Mouse (Mus musculus) MEL (cell line): ENCODE results near the gene Dhx35. TPM values are rescaled to one million over a fixed set of nuclear protein-coding genes. Genes with fewer than 3 reads are reported as not detected.

Experiments used
- DNase-seq: peaks from one replicate; pipeline ENCODE4 v3.0.0; 2011; ENCODE audit warnings: low read depth, low spot score
- H3K27ac ChIP-seq: 2 replicates; pipeline ENCODE4 v1.5.1; 2012; ENCODE audit warnings: low read depth, mild to moderate bottlenecking, control low read depth, low read length, moderate library complexity; ENCODE audit not compliant: control insufficient read depth
- H3K27me3 ChIP-seq, 2 experiments: fragments of 150-350 bp in 1 of 2; sonication (generic) in 1 of 2; 2 replicates each; pipeline ENCODE4 v1.6.1; 2012; ENCODE audit warnings: low read length in 2 of 2, mild to moderate bottlenecking in 2 of 2, improper control_type of control experiment in 1 of 2, moderate library complexity in 1 of 2; ENCODE audit not compliant: insufficient read depth in 2 of 2, control insufficient read depth in 1 of 2
- H3K36me3 ChIP-seq, 2 experiments: 2 replicates each; pipeline ENCODE4 v1.6.1; 2012 to 2014; ENCODE audit warnings: low read length in 2 of 2, improper control_type of control experiment in 1 of 2, inconsistent platforms in 1 of 2, mild to moderate bottlenecking in 1 of 2; ENCODE audit not compliant: insufficient read depth in 2 of 2, control insufficient read depth in 1 of 2
- H3K4me1 ChIP-seq, 2 experiments: fragments of 150-350 bp in 1 of 2; sonication (generic) in 1 of 2; 2 replicates each; pipeline ENCODE4 v1.6.1; 2012; ENCODE audit warnings: low read length in 2 of 2, improper control_type of control experiment in 1 of 2, mild to moderate bottlenecking in 1 of 2; ENCODE audit not compliant: insufficient read depth in 2 of 2, control insufficient read depth in 1 of 2
- H3K4me3 ChIP-seq, 2 experiments: fragments of 150-350 bp in 1 of 2; sonication (generic) in 1 of 2; 2 replicates each; pipeline ENCODE4 v1.5.1; 2012; ENCODE audit warnings: low read depth in 2 of 2, low read length in 2 of 2, mild to moderate bottlenecking in 2 of 2, moderate library complexity in 2 of 2, control low read depth in 1 of 2, improper control_type of control experiment in 1 of 2; ENCODE audit not compliant: control insufficient read depth in 1 of 2, insufficient read depth in 1 of 2
- H3K79me2 ChIP-seq: 2 replicates; pipeline ENCODE4 v1.6.1; 2012; ENCODE audit warnings: mild to moderate bottlenecking, low read length, moderate library complexity; ENCODE audit not compliant: control insufficient read depth, poor library complexity, insufficient read depth
- H3K9ac ChIP-seq: 2 replicates; pipeline ENCODE4 v1.6.1; 2012; ENCODE audit warnings: low read depth, mild to moderate bottlenecking, control low read depth, low read length, moderate library complexity; ENCODE audit not compliant: control insufficient read depth, poor library complexity, severe bottlenecking
- H3K9me3 ChIP-seq: fragments of 150-350 bp; sonication (generic); replicated peaks from 2 replicates; pipeline ENCODE4 v1.6.1; 2012; ENCODE audit warnings: mild to moderate bottlenecking, low read length, improper control_type of control experiment, moderate library complexity; ENCODE audit not compliant: insufficient read depth
- ELF1 ChIP-seq: IDR thresholded peaks from 2 replicates; pipeline ENCODE4 v1.6.1; 2014; ENCODE audit warnings: low read depth, mild to moderate bottlenecking, inconsistent platforms, low read length, improper control_type of control experiment, moderate library complexity
- JUND ChIP-seq: IDR thresholded peaks from 2 replicates; pipeline ENCODE4 v1.6.1; 2011; ENCODE audit warnings: low read depth, mild to moderate bottlenecking, improper control_type of control experiment, low read length
- KAT2A ChIP-seq: conservative IDR thresholded peaks from 2 replicates; pipeline ENCODE4 v1.6.1; 2012; ENCODE audit warnings: low read depth, low read length, improper control_type of control experiment, inconsistent platforms
- MAX ChIP-seq: IDR thresholded peaks from 2 replicates; pipeline ENCODE4 v1.6.1; 2011; ENCODE audit warnings: low read length, improper control_type of control experiment
- MEF2A ChIP-seq: IDR thresholded peaks from 2 replicates; pipeline ENCODE4 v1.6.1; 2014; ENCODE audit warnings: low read depth, mild to moderate bottlenecking, inconsistent platforms, low read length, improper control_type of control experiment; ENCODE audit not compliant: poor library complexity, insufficient replicate concordance, severe bottlenecking; ENCODE audit errors: extremely low read depth
- MXI1 ChIP-seq: IDR thresholded peaks from 2 replicates; pipeline ENCODE4 v1.6.1; 2011; ENCODE audit warnings: mild to moderate bottlenecking, low read depth, low read length, improper control_type of control experiment
- NELFE ChIP-seq: IDR thresholded peaks from 2 replicates; pipeline ENCODE4 v1.6.1; 2011; ENCODE audit warnings: low read depth, low read length, improper control_type of control experiment
- NRF1 ChIP-seq: IDR thresholded peaks from 2 replicates; pipeline ENCODE4 v1.6.1; 2014; ENCODE audit warnings: low read depth, mild to moderate bottlenecking, inconsistent platforms, low read length, improper control_type of control experiment, moderate library complexity; ENCODE audit not compliant: poor library complexity, insufficient read depth, severe bottlenecking
- POLR2A ChIP-seq, 2 experiments: IDR thresholded peaks; 2 replicates each; pipeline ENCODE4 v1.6.1; 2011 to 2012; ENCODE audit warnings: low read length in 2 of 2, mild to moderate bottlenecking in 2 of 2, control low read depth in 1 of 2, improper control_type of control experiment in 1 of 2, low read depth in 1 of 2, moderate library complexity in 1 of 2; ENCODE audit not compliant: control insufficient read depth in 1 of 2, insufficient read depth in 1 of 2, poor library complexity in 1 of 2
- POLR2AphosphoS2 ChIP-seq: IDR thresholded peaks from 2 replicates; pipeline ENCODE4 v1.6.1; 2011; ENCODE audit warnings: low read length, improper control_type of control experiment
- POLR2AphosphoS5 ChIP-seq: IDR thresholded peaks from 2 replicates; pipeline ENCODE4 v1.6.1; 2012; ENCODE audit warnings: low read depth, borderline replicate concordance, mild to moderate bottlenecking, inconsistent platforms, low read length, moderate library complexity, mixed read lengths
- TCF12 ChIP-seq: IDR thresholded peaks from 2 replicates; pipeline ENCODE4 v1.6.1; 2014; ENCODE audit warnings: low read depth, mild to moderate bottlenecking, inconsistent platforms, low read length, improper control_type of control experiment, moderate library complexity
- USF2 ChIP-seq, 2 experiments: IDR thresholded peaks; 2 replicates each; pipeline ENCODE4 v1.6.1; 2011 to 2012; ENCODE audit warnings: improper control_type of control experiment in 2 of 2, low read length in 2 of 2, borderline replicate concordance in 1 of 2, inconsistent platforms in 1 of 2, low read depth in 1 of 2, mild to moderate bottlenecking in 1 of 2; ENCODE audit not compliant: insufficient read depth in 1 of 2
- polyA plus RNA-seq, 2 experiments: library from polyadenylated mRNA; stranded (reverse) in 1 of 2; unstranded in 1 of 2; fragments of >175 nt in 1 of 2; fragments of >200 nt in 1 of 2; gene quantifications; 2 replicates each; pipeline versions ENCODE4 v1.2.1 to v1.2.4; 2012; ENCODE audit warnings: low replicate concordance in 2 of 2, low read depth in 1 of 2; ENCODE audit not compliant: insufficient read length in 2 of 2, insufficient read depth in 1 of 2, missing spikeins in 1 of 2
- total RNA-seq: library from RNA; depleted of rRNA; stranded (reverse); fragments of 300-350 nt; gene quantifications from 2 replicates; pipeline ENCODE4 v1.2.3, GENCODE M21; 2012

Gene Dhx35
- total and polyA plus RNA-seq, 3 experiments = 18.5 to 23.6 TPM; not detected in 1

GRCm38 (mm10) chr2:158815686-158816085 lies 21.1 kb downstream of the Dhx35 start:
- Histone ChIP-seq H3K79me2 (no peaks in the 10 kb centered on the region), H3K9me3 (no peaks in the 10 kb centered on the region), H3K27ac (no peak overlapping the region), H3K4me3 (no peak overlapping the region), H3K27me3 (no peaks in the 10 kb centered on the region), H3K4me1 (no peaks in the 10 kb centered on the region), H3K36me3 (peaks cover 0 to 2% of the 10 kb centered on the region in 2 experiments; a peak in 1 of 4 replicates), H3K9ac (no peak overlapping the region)
- TF ChIP-seq MXI1 (no peak), USF2 (IDR thresholded peaks at IDR 0.05; ENCODE audit: borderline replicate concordance in 1 of 2, insufficient read depth in 1 of 2, low read depth in 1 of 2, low read length in 2 of 2) (no peak), MAX (no peak), POLR2AphosphoS2 (no peak), POLR2AphosphoS5 (no peak)
- no peak for DNase-seq

DNA sequence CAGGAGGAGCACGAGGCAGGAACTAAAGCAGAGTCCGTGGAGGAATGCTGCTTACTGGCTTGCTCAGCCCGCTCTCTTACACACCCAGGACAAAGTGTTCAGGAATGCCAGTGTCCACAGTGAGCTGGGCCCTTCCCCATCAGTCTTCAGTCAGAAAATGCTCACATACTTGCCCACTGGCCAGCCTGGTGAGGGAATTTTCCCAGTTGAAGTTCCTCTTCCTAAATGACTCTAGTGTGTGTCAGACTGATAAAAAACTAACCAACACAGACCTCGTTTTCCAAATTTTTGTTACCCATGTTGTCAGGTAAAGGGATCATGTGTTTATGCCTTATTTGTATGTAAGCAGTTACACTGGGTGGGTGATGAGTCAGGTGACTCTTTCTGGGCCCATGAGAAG lies 21.6 kb downstream of the Dhx35 start:
- Histone ChIP-seq H3K27ac (no peak overlapping the region), H3K4me3 (no peak overlapping the region), H3K36me3 (peaks cover 0 to 2% of the 10 kb centered on the region in 2 experiments; a peak in 1 of 4 replicates), H3K79me2 (no peaks in the 10 kb centered on the region), H3K4me1 (no peaks in the 10 kb centered on the region), H3K9ac (no peak overlapping the region), H3K27me3 (no peaks in the 10 kb centered on the region), H3K9me3 (no peaks in the 10 kb centered on the region)
- DNase-seq = no peak
- TF ChIP-seq KAT2A = no peak

DNA sequence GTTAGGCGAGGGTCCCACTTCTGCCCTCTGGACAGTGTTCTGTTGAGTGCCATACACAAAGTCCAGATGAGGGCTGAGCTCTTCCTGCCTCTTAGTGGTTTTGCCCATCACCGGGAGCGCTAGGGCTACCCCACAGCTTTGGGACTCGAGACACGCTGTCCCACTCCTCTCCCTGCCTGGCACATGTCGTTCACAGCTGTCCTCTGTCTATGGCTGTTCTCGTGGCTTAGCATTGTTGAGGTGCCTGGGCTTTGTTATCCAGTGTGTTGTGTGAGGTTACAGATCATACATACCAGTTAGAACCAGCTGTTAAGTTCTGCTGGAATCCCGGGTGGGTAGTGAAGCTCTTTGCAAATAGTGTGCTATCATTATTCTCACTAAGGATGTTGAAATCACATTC lies 23.1 kb downstream of the Dhx35 start:
- TF ChIP-seq MEF2A (no peak), TCF12 (no peak), POLR2A (IDR thresholded peaks at IDR 0.05; ENCODE audit: control insufficient read depth in 1 of 2, insufficient read depth in 1 of 2, low read depth in 1 of 2, low read length in 2 of 2, poor library complexity in 1 of 2) (no peak), ELF1 (no peak), JUND (no peak), POLR2AphosphoS5 (no peak), NELFE (no peak), NRF1 (no peak), USF2 (IDR thresholded peaks at IDR 0.05; ENCODE audit: borderline replicate concordance in 1 of 2, insufficient read depth in 1 of 2, low read depth in 1 of 2, low read length in 2 of 2) (no peak)
- TF ChIP-seq, all 39 proteins: peak for 0
- H3K4me3 ChIP-seq = no peak overlapping the region
- peaks cover 0 to 2% of the 10 kb centered on the region in 2 experiments; a peak in 1 of 4 replicates for H3K36me3 ChIP-seq
- H3K27me3 ChIP-seq = no peaks in the 10 kb centered on the region
- no peak overlapping the region for H3K9ac ChIP-seq
- no peaks in the 10 kb centered on the region for H3K4me1 ChIP-seq
- H3K79me2 ChIP-seq = no peaks in the 10 kb centered on the region
- no peak overlapping the region for H3K27ac ChIP-seq
- no peaks in the 10 kb centered on the region for H3K9me3 ChIP-seq
- no peak for DNase-seq
